Mouse (Mus musculus): ENCODE measurements around the gene Cntn5. TPM values are rescaled to one million over a fixed set of nuclear protein-coding genes. Genes with fewer than 3 reads are reported as not detected.
A peak's percentile ranks its signal among the peaks of the same experiment; 100 is the strongest.

Gene Cntn5
- polyA plus RNA-seq (2016; fragmentation: Nextera tagmentation; extraction: Ambion mirVana), result 0.38 and 2.7 TPM in 2 replicates

DNA sequence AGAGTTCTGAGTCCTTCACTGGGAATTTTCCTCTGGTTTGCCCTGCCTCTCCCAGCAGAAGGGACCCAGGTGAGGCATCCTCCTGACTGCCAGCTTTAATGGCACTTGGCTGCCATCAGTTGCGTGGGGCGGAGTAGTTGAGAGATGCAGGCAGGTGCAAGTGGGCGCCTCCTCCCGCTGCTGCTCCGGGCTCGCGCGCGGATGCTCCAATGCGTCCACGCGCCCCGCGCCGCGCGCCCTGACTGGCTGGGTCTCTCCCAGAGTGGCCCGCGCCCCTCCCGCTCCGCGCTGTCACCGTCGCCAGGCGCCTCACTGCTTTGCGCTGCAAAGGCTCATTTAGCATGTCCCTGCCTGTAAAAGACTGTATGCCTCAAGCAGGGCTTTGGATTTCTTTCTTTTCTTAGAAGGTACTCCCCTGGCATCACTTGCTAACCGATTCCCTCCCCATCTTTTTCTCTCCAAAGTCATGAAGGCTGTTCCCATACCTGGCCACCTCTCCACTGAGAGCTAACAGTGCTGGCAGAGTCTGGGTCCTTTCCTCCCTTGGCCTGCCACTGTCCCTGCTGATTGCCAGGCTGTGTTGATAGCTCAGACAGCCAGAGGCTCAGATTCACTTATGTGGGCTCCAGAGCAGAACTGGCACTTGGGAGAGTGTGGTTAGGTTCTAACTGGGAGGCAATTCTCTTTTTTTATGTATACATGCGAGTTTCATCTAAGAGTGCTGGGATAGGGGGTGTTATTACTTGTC, at the start of gene Cntn5:
TSS of gene Cntn5 (minus strand) at position 160 of the 748 bp plus-strand sequence.
- no peak within 1 kb of the TSS for H3K27ac ChIP-seq
- WGBS, result 4% methylated on average over 28 of the region's 28 CpGs
- no peaks in the 10 kb centered on the region for H3K9me3 ChIP-seq
- H3K9ac ChIP-seq (replicated peaks), result peak within 1 kb of the TSS; percentile 31; the same call in 1 of the 2 replicates
- peaks cover 10% of the 10 kb centered on the region; the same call in 1 of the 2 replicates for H3K4me1 ChIP-seq (replicated peaks)
- peak within 1 kb of the TSS; percentile 68 for H3K4me2 ChIP-seq
- H3K4me3 ChIP-seq (replicated peaks), result peak within 1 kb of the TSS; percentile 39
- ATAC-seq (ENCODE audit: insufficient number of reproducible peaks, insufficient read depth, low FRiP score, low TSS enrichment, low read depth), result peak; percentile 73; the same call in 1 of the 2 replicates
- H3K36me3 ChIP-seq, result no peaks in the 10 kb centered on the region
- peaks cover 14% of the 10 kb centered on the region for H3K27me3 ChIP-seq

DNA sequence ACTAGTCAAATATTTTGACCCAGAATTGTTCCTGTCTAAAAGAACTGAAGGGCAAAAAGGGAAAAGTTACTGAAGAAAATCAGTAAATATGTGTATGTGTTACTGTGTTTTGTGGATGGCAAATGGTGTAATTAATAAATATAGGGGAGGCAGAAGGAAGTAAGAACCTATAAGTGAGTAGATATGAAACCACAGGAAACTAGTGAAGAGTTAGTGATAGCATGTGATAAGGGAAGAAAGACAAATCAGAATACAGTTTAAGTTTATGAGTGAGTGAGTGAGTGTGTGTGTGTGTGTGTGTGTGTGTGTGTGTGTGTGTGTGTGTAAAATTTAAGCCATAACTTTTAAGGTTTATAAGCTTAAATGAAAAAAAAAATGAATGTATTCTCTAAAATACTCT, 45.9 kb upstream of the Cntn5 start:
- no peak overlapping the region for H3K27ac ChIP-seq
- H3K4me3 ChIP-seq (replicated peaks), result no peak overlapping the region
- H3K36me3 ChIP-seq, result no peaks in the 10 kb centered on the region
- H3K4me2 ChIP-seq, result no peak overlapping the region
- no peak overlapping the region for H3K9ac ChIP-seq (replicated peaks)
- no peaks in the 10 kb centered on the region for H3K4me1 ChIP-seq (replicated peaks)
- H3K9me3 ChIP-seq, result no peaks in the 10 kb centered on the region
- H3K27me3 ChIP-seq, result no peaks in the 10 kb centered on the region
- ATAC-seq (ENCODE audit: insufficient number of reproducible peaks, insufficient read depth, low FRiP score, low TSS enrichment, low read depth), result no peak

DNA sequence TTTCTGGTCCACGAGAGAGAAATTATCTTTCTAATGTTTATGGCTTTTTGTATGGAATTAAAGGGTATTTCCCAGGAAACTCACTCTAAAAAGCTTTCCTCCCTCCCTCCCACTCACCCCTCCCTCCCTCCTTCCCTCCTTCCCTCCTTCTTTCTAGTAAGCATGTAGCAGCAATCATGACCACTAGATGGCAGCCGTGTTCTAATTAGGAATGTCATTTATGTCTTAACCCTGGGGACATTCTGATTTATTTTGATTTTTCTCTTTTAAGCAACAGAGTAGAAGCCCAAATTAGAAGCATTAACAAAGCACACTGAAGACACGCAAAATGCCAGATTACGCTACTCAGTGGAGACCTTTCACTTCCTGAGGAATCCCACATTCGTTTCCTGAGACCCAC, 5.0 kb upstream of the Cntn5 start:
- no peaks in the 10 kb centered on the region for H3K9me3 ChIP-seq
- peaks cover 9% of the 10 kb centered on the region for H3K27me3 ChIP-seq
- WGBS, result 24% methylated on average over 5 of the region's 5 CpGs
- no peaks in the 10 kb centered on the region for H3K36me3 ChIP-seq
- peaks cover 6% of the 10 kb centered on the region; the same call in 1 of the 2 replicates for H3K4me1 ChIP-seq (replicated peaks)
- H3K27ac ChIP-seq, result no peak overlapping the region
- H3K4me3 ChIP-seq (replicated peaks), result no peak overlapping the region
- no peak for ATAC-seq (ENCODE audit: insufficient number of reproducible peaks, insufficient read depth, low FRiP score, low TSS enrichment, low read depth)
- H3K9ac ChIP-seq (replicated peaks), result no peak overlapping the region
- no peak overlapping the region for H3K4me2 ChIP-seq

DNA sequence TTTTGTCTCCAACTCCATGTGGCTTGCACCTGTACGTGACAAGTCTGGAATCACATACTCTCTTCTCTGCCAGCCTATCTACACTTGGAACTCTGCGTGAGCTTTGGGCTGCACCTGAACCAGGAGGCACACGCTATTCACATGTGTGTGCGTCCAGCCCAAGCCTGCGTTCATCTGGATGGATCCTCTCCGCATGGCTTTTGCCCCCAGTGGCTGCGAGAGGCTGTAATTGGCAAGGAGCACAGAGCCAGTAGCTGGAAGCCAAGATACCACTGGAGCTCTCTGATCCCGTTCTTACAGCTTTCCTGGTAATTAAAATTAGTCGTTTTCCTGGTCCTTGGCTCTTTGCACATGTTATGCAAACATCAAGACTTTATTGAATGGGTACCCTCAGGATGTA, 1.1 kb upstream of the Cntn5 start:
- Histone ChIP-seq H3K9me3 (no peaks in the 10 kb centered on the region), H3K36me3 (no peaks in the 10 kb centered on the region), H3K9ac (replicated peaks) (no peak overlapping the region), H3K4me2 (no peak overlapping the region), H3K27ac (no peak overlapping the region), H3K4me3 (replicated peaks) (no peak overlapping the region), H3K4me1 (replicated peaks) (peaks cover 10% of the 10 kb centered on the region; the same call in 1 of the 2 replicates), H3K27me3 (peaks cover 14% of the 10 kb centered on the region)
- WGBS, result 53% methylated on average over 9 of the region's 9 CpGs
- no peak for ATAC-seq (ENCODE audit: insufficient number of reproducible peaks, insufficient read depth, low FRiP score, low TSS enrichment, low read depth)

DNA sequence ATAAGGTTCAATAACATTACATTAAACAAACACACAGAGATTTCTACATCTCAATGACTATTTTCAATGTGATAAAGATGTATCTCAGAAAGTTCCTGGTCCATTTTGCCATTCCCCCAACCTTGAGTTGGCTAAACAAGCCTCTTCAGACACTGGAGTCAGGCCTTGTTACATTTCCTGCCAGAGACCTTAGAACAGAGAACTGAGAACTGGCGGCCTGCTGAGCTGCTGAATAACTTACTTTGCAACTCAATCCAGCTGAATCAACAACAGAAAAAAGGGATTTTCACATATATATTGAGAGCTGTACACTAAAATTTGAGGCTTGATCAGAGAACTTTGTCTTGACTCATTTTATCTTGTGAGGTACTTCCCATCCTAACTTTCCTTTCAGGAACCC, 24.8 kb downstream of the Cntn5 start:
- no peaks in the 10 kb centered on the region for H3K4me1 ChIP-seq (replicated peaks)
- no peak for ATAC-seq (ENCODE audit: insufficient number of reproducible peaks, insufficient read depth, low FRiP score, low TSS enrichment, low read depth)
- H3K4me2 ChIP-seq, result no peak overlapping the region
- H3K9ac ChIP-seq (replicated peaks), result no peak overlapping the region
- H3K36me3 ChIP-seq, result no peaks in the 10 kb centered on the region
- no peaks in the 10 kb centered on the region for H3K9me3 ChIP-seq
- WGBS, result 58% methylated on average over 1 of the region's 1 CpGs
- no peak overlapping the region for H3K27ac ChIP-seq
- H3K27me3 ChIP-seq, result no peaks in the 10 kb centered on the region
- no peak overlapping the region for H3K4me3 ChIP-seq (replicated peaks)

DNA sequence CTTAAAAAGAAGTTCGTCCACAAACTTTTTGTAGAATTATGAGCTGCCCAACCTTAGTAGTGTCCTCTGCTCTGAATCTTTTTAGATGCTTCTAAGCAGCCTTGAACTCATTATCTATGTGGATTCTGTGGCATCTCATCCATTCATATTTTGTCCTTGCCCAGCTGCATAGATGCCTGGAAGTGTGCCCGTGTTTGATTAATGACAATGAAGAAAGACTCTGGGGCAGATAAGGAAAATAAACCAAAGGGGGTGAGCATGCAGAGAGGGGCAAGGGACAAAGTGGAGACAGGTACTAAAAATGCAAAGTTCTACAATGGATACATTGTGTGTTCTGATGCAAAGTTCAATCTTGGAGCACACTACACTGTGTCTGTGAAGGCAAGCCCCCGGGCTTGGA, 30.7 kb downstream of the Cntn5 start:
- Histone ChIP-seq H3K9ac (replicated peaks) (no peak overlapping the region), H3K36me3 (no peaks in the 10 kb centered on the region), H3K4me1 (replicated peaks) (no peaks in the 10 kb centered on the region), H3K4me3 (replicated peaks) (no peak overlapping the region), H3K9me3 (no peaks in the 10 kb centered on the region), H3K4me2 (no peak overlapping the region), H3K27ac (no peak overlapping the region), H3K27me3 (no peaks in the 10 kb centered on the region)
- 84% methylated on average over 3 of the region's 3 CpGs for WGBS
- no peak for ATAC-seq (ENCODE audit: insufficient number of reproducible peaks, insufficient read depth, low FRiP score, low TSS enrichment, low read depth)

DNA sequence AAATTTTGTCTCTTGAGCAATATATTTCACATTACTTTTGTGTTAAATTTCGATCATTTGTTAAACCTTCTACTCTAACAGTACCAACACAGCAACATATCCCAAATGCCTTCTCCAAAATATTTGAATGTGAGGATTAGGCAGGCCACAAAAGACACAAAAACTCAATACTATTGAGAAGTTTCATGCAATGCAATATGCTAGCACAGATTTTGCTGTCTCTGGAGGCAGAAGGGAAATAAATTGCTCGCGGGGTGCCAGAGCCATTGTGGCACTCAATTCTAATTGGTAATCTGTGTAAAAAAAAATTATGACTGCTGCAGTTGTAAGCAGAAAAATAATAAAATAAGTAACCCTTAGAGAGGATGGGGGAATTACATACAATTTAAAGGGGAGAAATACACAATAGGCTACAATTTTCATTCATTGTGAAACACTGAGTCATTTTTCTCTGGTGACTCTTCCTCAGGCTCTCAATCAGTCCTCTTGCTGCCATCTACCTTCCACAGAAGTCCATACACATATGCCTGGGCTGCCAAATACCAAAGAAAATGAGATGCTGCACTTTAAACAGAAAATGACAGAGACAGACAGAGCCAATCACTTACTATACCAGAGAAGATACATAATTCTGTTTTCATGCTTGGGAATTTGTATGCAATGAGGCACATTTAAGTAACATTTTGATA, 48.2 kb downstream of the Cntn5 start:
- no peaks in the 10 kb centered on the region for H3K9me3 ChIP-seq
- ATAC-seq (ENCODE audit: insufficient number of reproducible peaks, insufficient read depth, low FRiP score, low TSS enrichment, low read depth), result no peak
- WGBS, result 70% methylated on average over 3 of the region's 3 CpGs
- H3K36me3 ChIP-seq, result no peaks in the 10 kb centered on the region
- no peaks in the 10 kb centered on the region for H3K27me3 ChIP-seq
- H3K27ac ChIP-seq, result no peak overlapping the region
- H3K4me3 ChIP-seq (replicated peaks), result no peak overlapping the region
- H3K4me1 ChIP-seq (replicated peaks), result peaks cover 9% of the 10 kb centered on the region
- H3K9ac ChIP-seq (replicated peaks), result no peak overlapping the region
- H3K4me2 ChIP-seq, result no peak overlapping the region

DNA sequence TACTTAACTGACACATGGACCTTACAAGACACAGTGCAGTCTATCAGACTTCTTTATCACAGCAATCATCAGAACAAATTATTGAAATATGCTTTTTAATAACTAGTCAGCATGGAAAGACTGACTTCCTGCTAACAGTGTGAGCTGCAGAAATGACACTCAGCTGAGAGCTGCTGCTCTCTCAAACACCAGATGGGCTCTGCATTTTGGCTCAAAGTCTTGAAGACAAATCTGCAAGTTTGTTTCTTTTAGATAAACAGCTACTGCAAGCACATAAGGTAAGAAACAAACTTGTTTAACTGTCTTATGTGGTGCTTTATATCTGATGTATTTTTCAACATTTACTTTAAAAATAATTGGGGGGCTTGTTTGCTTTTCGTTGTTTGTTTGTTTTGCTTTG, 87.9 kb downstream of the Cntn5 start:
- WGBS, result 74% methylated on average over 1 of the region's 1 CpGs
- no peaks in the 10 kb centered on the region for H3K36me3 ChIP-seq
- no peaks in the 10 kb centered on the region for H3K27me3 ChIP-seq
- H3K9ac ChIP-seq (replicated peaks), result no peak overlapping the region
- H3K4me1 ChIP-seq (replicated peaks), result no peaks in the 10 kb centered on the region
- no peak for ATAC-seq (ENCODE audit: insufficient number of reproducible peaks, insufficient read depth, low FRiP score, low TSS enrichment, low read depth)
- H3K4me2 ChIP-seq, result no peak overlapping the region
- H3K4me3 ChIP-seq (replicated peaks), result no peak overlapping the region
- no peak overlapping the region for H3K27ac ChIP-seq
- no peaks in the 10 kb centered on the region for H3K9me3 ChIP-seq

DNA sequence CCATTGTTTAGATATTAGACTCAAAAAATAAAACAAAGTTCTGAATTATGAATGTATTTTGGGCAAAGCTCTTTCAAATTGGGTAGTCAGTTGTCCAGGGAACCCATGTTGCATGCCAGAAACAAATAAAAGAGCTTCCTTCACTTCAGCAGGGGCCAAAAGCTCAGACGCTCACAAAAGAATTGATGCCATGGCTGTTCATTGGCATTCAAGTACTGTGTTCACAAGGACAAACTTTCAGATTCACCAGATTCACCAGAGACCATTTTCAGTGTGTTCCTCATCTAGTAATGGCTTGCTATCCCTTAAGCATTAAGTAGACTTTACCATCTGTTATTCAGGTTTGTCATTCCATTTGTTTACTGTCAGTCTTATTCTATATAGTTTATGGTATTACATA, 107.4 kb downstream of the Cntn5 start:
- H3K27ac ChIP-seq, result no peak overlapping the region
- no peaks in the 10 kb centered on the region for H3K9me3 ChIP-seq
- no peak overlapping the region for H3K9ac ChIP-seq (replicated peaks)
- H3K4me1 ChIP-seq (replicated peaks), result no peaks in the 10 kb centered on the region
- WGBS, result 85% methylated on average over 1 of the region's 1 CpGs
- no peak for ATAC-seq (ENCODE audit: insufficient number of reproducible peaks, insufficient read depth, low FRiP score, low TSS enrichment, low read depth)
- H3K27me3 ChIP-seq, result no peaks in the 10 kb centered on the region
- H3K4me3 ChIP-seq (replicated peaks), result no peak overlapping the region
- H3K4me2 ChIP-seq, result no peak overlapping the region
- H3K36me3 ChIP-seq, result no peaks in the 10 kb centered on the region

DNA sequence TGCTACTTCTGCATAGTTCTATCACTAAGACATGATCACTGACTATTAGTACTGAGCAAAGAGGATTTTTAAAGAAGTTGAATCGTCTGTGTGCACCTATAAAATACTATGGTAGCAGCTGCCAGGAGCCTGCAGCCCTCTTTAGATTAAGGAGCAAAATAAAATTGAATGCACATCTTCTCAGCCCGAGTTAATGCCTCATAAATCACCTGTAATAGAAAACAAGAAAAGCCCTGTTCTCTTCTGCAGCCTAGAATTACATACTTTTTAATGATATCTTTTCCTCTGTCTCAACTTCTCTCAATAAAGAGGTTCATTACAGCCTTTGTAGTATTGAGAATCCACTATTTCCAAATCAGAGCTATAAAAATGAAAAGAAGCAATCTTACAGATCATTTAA, 109.5 kb downstream of the Cntn5 start:
- no peak for ATAC-seq (ENCODE audit: insufficient number of reproducible peaks, insufficient read depth, low FRiP score, low TSS enrichment, low read depth)
- H3K27ac ChIP-seq, result no peak overlapping the region
- no peak overlapping the region for H3K4me2 ChIP-seq
- H3K9ac ChIP-seq (replicated peaks), result no peak overlapping the region
- no peaks in the 10 kb centered on the region for H3K27me3 ChIP-seq
- H3K4me3 ChIP-seq (replicated peaks), result no peak overlapping the region
- no peaks in the 10 kb centered on the region for H3K9me3 ChIP-seq
- no peaks in the 10 kb centered on the region for H3K4me1 ChIP-seq (replicated peaks)
- 33% methylated on average over 2 of the region's 2 CpGs for WGBS
- H3K36me3 ChIP-seq, result no peaks in the 10 kb centered on the region

DNA sequence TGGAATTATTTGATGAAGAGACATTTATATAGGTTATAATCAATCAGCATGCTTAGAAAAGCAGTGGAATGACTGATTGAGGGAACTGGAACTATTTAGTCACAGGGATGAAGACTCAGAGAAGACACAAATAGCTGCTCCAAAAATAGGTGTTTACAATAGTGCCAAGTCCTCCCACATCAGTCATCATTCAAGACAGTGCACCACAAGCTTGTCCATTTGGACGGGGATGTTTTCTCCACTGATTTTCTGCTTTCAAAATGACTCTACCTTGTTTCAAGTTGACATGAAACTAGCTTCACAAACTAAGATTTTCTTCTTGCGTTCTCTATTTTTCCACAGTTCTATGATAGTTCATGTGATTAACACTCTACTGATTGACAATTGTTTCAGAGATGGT, 172.7 kb downstream of the Cntn5 start:
- Histone ChIP-seq H3K36me3 (no peaks in the 10 kb centered on the region), H3K4me3 (replicated peaks) (no peak overlapping the region), H3K9ac (replicated peaks) (no peak overlapping the region), H3K27ac (no peak overlapping the region), H3K9me3 (no peaks in the 10 kb centered on the region), H3K4me2 (no peak overlapping the region), H3K27me3 (no peaks in the 10 kb centered on the region), H3K4me1 (replicated peaks) (no peaks in the 10 kb centered on the region)
- 94% methylated on average over 2 of the region's 2 CpGs for WGBS
- ATAC-seq (ENCODE audit: insufficient number of reproducible peaks, insufficient read depth, low FRiP score, low TSS enrichment, low read depth), result no peak
